Comparison of ENCODE assay signal across 8 mouse cellular contexts in the genomic region with DNA sequence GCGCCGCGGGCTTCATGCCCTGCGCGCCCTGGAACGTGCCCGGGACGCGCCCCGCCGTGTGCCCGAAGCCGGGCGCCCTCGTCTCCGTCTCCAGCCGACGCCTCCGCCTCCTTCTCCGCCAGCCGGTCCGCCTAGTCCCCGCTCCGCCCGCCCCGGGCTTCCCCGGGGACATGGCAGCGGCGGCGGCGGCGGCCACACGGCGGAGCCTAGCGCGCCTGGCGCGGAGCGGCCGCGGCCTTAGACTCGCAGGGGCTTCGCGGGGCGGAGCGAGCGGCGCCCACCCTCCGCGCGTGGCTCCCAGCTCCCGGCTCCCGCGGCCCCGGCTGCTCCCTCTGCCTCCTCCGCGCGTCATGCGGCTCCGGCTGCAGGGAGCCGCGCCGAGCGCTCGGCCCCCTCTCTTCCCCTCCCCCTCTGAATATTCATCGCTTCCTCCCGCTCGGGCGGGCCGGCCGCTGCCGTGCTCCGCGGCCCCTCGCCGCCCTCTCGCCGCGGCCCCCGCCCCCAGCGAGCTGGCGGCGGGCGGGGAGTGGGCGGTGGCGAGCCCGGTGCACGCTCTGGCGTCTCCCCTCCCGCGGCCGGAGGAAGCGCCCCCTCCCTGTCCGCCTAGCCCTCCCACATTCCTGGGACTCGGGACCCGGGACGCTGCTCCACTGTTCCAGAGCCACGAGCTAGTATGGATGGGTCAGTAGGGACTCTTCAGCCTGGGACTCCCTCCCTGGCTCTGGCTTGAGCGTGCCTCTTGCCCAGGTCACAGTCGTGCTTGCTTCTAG. TPM values are rescaled to one million over a fixed set of nuclear protein-coding genes. Genes with fewer than 3 reads are reported as not detected.
DNase-seq lines count a peak whose midpoint lies in the region; ATAC-seq and TF ChIP-seq lines count a peak whose summit lies in the region.

Gene Ptprj (minus strand): TSS at position 412 of the 770 bp plus-strand sequence.

- H3K4me2 ChIP-seq in forebrain, embryonic 12.5 days: peak within 1 kb of the TSS; percentile 97
- H3K4me2 ChIP-seq in heart, postnatal 0 days (ENCODE audit: low read depth, low read length): peak within 1 kb of the TSS; percentile 96
- H3K4me2 ChIP-seq in liver, embryonic 16.5 days (ENCODE audit: low read depth, low read length): peak within 1 kb of the TSS; percentile 100
- H3K4me2 ChIP-seq in neural tube, embryonic 11.5 days (ENCODE audit: low read depth): peak within 1 kb of the TSS; percentile 86
- peak within 1 kb of the TSS; percentile 99 for H3K4me2 ChIP-seq in stomach, postnatal 0 days (replicated peaks; ENCODE audit: low read depth)

- peak; percentile 38 for DNase-seq in c-Kit-negative CD71-positive TER-119-positive erythroid progenitor cells, embryonic 14.5 days (ENCODE audit: low read depth, low spot score)
- DNase-seq in heart, postnatal 0 days (ENCODE audit: low spot score): peak; percentile 71
- DNase-seq in kidney, postnatal 25 days: peak; percentile 73 to 89
- peak; percentile 77 for DNase-seq in neural tube, embryonic 11.5 days (ENCODE audit: low spot score)
- DNase-seq in stomach, postnatal 0 days (ENCODE audit: low spot score): peak; percentile 76

- whole genome bisulfite sequencing in forebrain, embryonic 12.5 days: under 1% methylated on average over 73 of the region's 100 CpGs
- 1% methylated on average over 94 of the region's 100 CpGs for WGBS in heart, postnatal 0 days
- under 1% methylated on average over 76 of the region's 100 CpGs for WGBS in liver, embryonic 16.5 days (ENCODE audit: insufficient replicate concordance)
- 0% methylated on average over 56 of the region's 100 CpGs for WGBS in neural tube, embryonic 11.5 days
- under 1% methylated on average over 64 of the region's 100 CpGs for WGBS in stomach, postnatal 0 days

- TF ChIP-seq EP300 in heart, postnatal 0 days (IDR thresholded peaks at IDR 0.05; ENCODE audit: low read depth): no peak
- TF ChIP-seq EP300 in stomach, postnatal 0 days (optimal IDR thresholded peaks at IDR 0.05): no peak

- H3K36me3 ChIP-seq in E14TG2a.4 (ENCODE audit: insufficient read depth, low read length): no peaks in the 10 kb centered on the region
- no peaks in the 10 kb centered on the region for H3K36me3 ChIP-seq in forebrain, embryonic 12.5 days (replicated peaks)
- H3K36me3 ChIP-seq in heart, postnatal 0 days (replicated peaks; ENCODE audit: control insufficient read depth, insufficient read depth, low read length): no peaks in the 10 kb centered on the region
- H3K36me3 ChIP-seq in liver, embryonic 16.5 days (ENCODE audit: control insufficient read depth, insufficient read depth): no peaks in the 10 kb centered on the region
- no peaks in the 10 kb centered on the region for H3K36me3 ChIP-seq in neural tube, embryonic 11.5 days (ENCODE audit: control insufficient read depth, insufficient read depth, low read length)
- H3K36me3 ChIP-seq in stomach, postnatal 0 days (ENCODE audit: control insufficient read depth, insufficient read depth, low read length): no peaks in the 10 kb centered on the region

- peak within 1 kb of the TSS; percentile 93 for H3K4me3 ChIP-seq in E14TG2a.4 (replicated peaks; ENCODE audit: low read length)
- peak within 1 kb of the TSS; percentile 83 for H3K4me3 ChIP-seq in forebrain, embryonic 12.5 days (replicated peaks)
- H3K4me3 ChIP-seq in heart, postnatal 0 days (ENCODE audit: low read depth, low read length): peak within 1 kb of the TSS; percentile 86
- H3K4me3 ChIP-seq in liver, embryonic 16.5 days (ENCODE audit: low read depth, low read length): peak within 1 kb of the TSS; percentile 81
- H3K4me3 ChIP-seq in neural tube, embryonic 11.5 days (ENCODE audit: low read depth, low read length): peak within 1 kb of the TSS; percentile 87
- peak within 1 kb of the TSS; percentile 84 for H3K4me3 ChIP-seq in stomach, postnatal 0 days (ENCODE audit: low read depth, low read length)

- peak; percentile 88 for ATAC-seq in forebrain, embryonic 12.5 days (ENCODE audit: low FRiP score)
- ATAC-seq in heart, postnatal 0 days (ENCODE audit: insufficient read depth, low read depth): peak; percentile 78
- ATAC-seq in liver, embryonic 16.5 days (ENCODE audit: low read depth): peak; percentile 81
- ATAC-seq in neural tube, embryonic 11.5 days (ENCODE audit: insufficient read depth, low FRiP score, low TSS enrichment): peak; percentile 84
- ATAC-seq in stomach, postnatal 0 days (ENCODE audit: low FRiP score, low TSS enrichment): peak; percentile 76

- H3K4me1 ChIP-seq in E14TG2a.4 (replicated peaks; ENCODE audit: low read depth, low read length): peaks cover 13% of the 10 kb centered on the region
- H3K4me1 ChIP-seq in forebrain, embryonic 12.5 days: peaks cover 8% of the 10 kb centered on the region
- H3K4me1 ChIP-seq in heart, postnatal 0 days (ENCODE audit: control insufficient read depth, insufficient read depth): no peaks in the 10 kb centered on the region
- peaks cover 44% of the 10 kb centered on the region for H3K4me1 ChIP-seq in liver, embryonic 16.5 days (ENCODE audit: control insufficient read depth, low read depth, low read length)
- peaks cover 3% of the 10 kb centered on the region; the same call in 1 of the 2 replicates for H3K4me1 ChIP-seq in neural tube, embryonic 11.5 days (ENCODE audit: control insufficient read depth, insufficient read depth, low read length)
- H3K4me1 ChIP-seq in stomach, postnatal 0 days (replicated peaks; ENCODE audit: control insufficient read depth, insufficient read depth): no peaks in the 10 kb centered on the region

- peaks cover 37% of the 10 kb centered on the region for H3K27me3 ChIP-seq in E14TG2a.4 (ENCODE audit: insufficient read depth, low read length)
- H3K27me3 ChIP-seq in forebrain, embryonic 12.5 days: peaks cover 9% of the 10 kb centered on the region; the same call in 1 of the 2 replicates
- 0 out of 2 replicates have a peak, but pooled peaks cover 4% of the 10 kb centered on the region for H3K27me3 ChIP-seq in heart, postnatal 0 days (ENCODE audit: control insufficient read depth, insufficient read depth, low read length)
- H3K27me3 ChIP-seq in liver, embryonic 16.5 days (ENCODE audit: control insufficient read depth, insufficient read depth, low read depth, low read length): no peaks in the 10 kb centered on the region
- no peaks in the 10 kb centered on the region for H3K27me3 ChIP-seq in neural tube, embryonic 11.5 days (ENCODE audit: control insufficient read depth, insufficient read depth, low read length)
- H3K27me3 ChIP-seq in stomach, postnatal 0 days (ENCODE audit: control insufficient read depth, insufficient read depth, low read length): no peaks in the 10 kb centered on the region

- H3K27ac ChIP-seq in forebrain, embryonic 12.5 days: peak within 1 kb of the TSS; percentile 83
- H3K27ac ChIP-seq in heart, postnatal 0 days (ENCODE audit: low read depth): peak within 1 kb of the TSS; percentile 78
- peak within 1 kb of the TSS; percentile 76 for H3K27ac ChIP-seq in liver, embryonic 16.5 days (ENCODE audit: low read length)
- H3K27ac ChIP-seq in neural tube, embryonic 11.5 days (ENCODE audit: low read depth, low read length): peak within 1 kb of the TSS; percentile 86
- peak within 1 kb of the TSS; percentile 91 for H3K27ac ChIP-seq in stomach, postnatal 0 days (replicated peaks)

- H3K9ac ChIP-seq in forebrain, embryonic 12.5 days: peak within 1 kb of the TSS; percentile 92
- peak within 1 kb of the TSS; percentile 68 for H3K9ac ChIP-seq in heart, postnatal 0 days (replicated peaks; ENCODE audit: low read depth, low read length)
- peak within 1 kb of the TSS; percentile 90 for H3K9ac ChIP-seq in liver, embryonic 16.5 days (ENCODE audit: low read depth, low read length)
- peak within 1 kb of the TSS; percentile 84 for H3K9ac ChIP-seq in neural tube, embryonic 11.5 days (ENCODE audit: low read length)
- peak within 1 kb of the TSS; percentile 81 for H3K9ac ChIP-seq in stomach, postnatal 0 days (ENCODE audit: low read length)

- no peaks in the 10 kb centered on the region for H3K9me3 ChIP-seq in E14TG2a.4 (ENCODE audit: low read length)
- H3K9me3 ChIP-seq in forebrain, embryonic 12.5 days: no peaks in the 10 kb centered on the region
- no peaks in the 10 kb centered on the region for H3K9me3 ChIP-seq in heart, postnatal 0 days (replicated peaks; ENCODE audit: control insufficient read depth, low read length)
- H3K9me3 ChIP-seq in liver, embryonic 16.5 days (replicated peaks; ENCODE audit: control insufficient read depth, low read length): no peaks in the 10 kb centered on the region
- H3K9me3 ChIP-seq in neural tube, embryonic 11.5 days (ENCODE audit: control insufficient read depth, low read length): no peaks in the 10 kb centered on the region
- H3K9me3 ChIP-seq in stomach, postnatal 0 days (ENCODE audit: control insufficient read depth, low read length): no peaks in the 10 kb centered on the region

- no peak for TF ChIP-seq CTCF in E14TG2a.4 (conservative IDR thresholded peaks at IDR 0.05; ENCODE audit: low read length)
- TF ChIP-seq CTCF in heart, postnatal 0 days (IDR thresholded peaks at IDR 0.05; ENCODE audit: low read depth): no peak
- peak; percentile 27; the same call in 1 of the 2 replicates for TF ChIP-seq CTCF in stomach, postnatal 0 days (IDR thresholded peaks at IDR 0.05; ENCODE audit: low read depth)

RNA-seq across cellular contexts. Expression of gene Ptprj, which starts in this region (rescaled TPM):
- polyA plus RNA-seq in forebrain, embryonic 12.5 days (2016; fragmentation: Nextera tagmentation; extraction: Ambion mirVana): 2.1 and 2.7 TPM in 2 replicates
- total RNA-seq in heart, postnatal 0 days (2014; rRNA removed; ENCODE audit: low replicate concordance): 5.6 and 6.8 TPM in 2 replicates
- polyA plus RNA-seq in heart, postnatal 0 days (2015; fragmentation: Nextera tagmentation; extraction: Ambion mirVana): 0.56 and 0.58 TPM in 2 replicates
- 2.1 and 2.2 TPM in 2 replicates for polyA plus RNA-seq in liver, embryonic 16.5 days (2015; fragmentation: Nextera tagmentation; extraction: Ambion mirVana)
- 3.2 and 3.7 TPM in 2 replicates for polyA plus RNA-seq in neural tube, embryonic 11.5 days (2014; fragmentation: Nextera tagmentation; extraction: Ambion mirVana)
- polyA plus RNA-seq in stomach, postnatal 0 days (2015; fragmentation: Nextera tagmentation; extraction: Ambion mirVana): 2.1 and 2.2 TPM in 2 replicates

Comparison
In these comparisons a context has a peak if more than half of its experiments do, and no peak if none do; other contexts are left out.
1. Peak in every context shown above with its lines: DNase-seq, ATAC-seq, H3K4me3 ChIP-seq and H3K27ac ChIP-seq.